Mouse (Mus musculus) lung, adult 2 months (tissue): ENCODE results near the gene Vps37c.

Experiments
- CTCF ChIP-seq: fragments of 200-500 bp; IDR thresholded peaks from 2 replicates; pipeline ENCODE4 v1.5.1; 2011; ENCODE audit warnings: mild to moderate bottlenecking, low read length, control low read depth; ENCODE audit not compliant: insufficient read depth
- POLR2A ChIP-seq: fragments of 200-500 bp; IDR thresholded peaks from 2 replicates; pipeline ENCODE4 v1.6.1; 2011; ENCODE audit warnings: low read depth, mild to moderate bottlenecking, control low read depth, low read length, borderline replicate concordance; ENCODE audit errors: extremely low read depth

DNA sequence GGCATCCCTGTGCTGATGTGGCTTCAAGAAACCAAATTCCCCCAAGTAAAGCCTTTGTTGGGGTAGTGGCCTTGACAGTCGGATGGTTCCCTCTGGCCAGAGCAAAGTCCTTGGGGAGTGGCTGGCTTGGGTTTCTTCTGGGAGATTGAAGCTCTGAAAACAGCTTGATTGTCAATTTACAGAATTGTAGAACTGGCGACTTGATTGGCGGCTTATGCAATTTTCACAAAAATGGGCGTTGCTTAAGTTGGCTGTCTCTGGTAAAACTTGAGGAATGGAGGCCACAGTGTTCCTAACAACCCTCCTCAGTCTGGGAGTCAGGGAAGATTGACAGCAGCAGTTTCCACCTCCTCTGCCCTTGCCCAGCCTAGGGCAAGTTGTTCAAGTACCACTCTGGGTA, 3.8 kb downstream of the Vps37c start:
- TF ChIP-seq CTCF, result no peak
- no peak for TF ChIP-seq POLR2A
